27 mouse cellular contexts compared by ENCODE assay signal in the genomic region with DNA sequence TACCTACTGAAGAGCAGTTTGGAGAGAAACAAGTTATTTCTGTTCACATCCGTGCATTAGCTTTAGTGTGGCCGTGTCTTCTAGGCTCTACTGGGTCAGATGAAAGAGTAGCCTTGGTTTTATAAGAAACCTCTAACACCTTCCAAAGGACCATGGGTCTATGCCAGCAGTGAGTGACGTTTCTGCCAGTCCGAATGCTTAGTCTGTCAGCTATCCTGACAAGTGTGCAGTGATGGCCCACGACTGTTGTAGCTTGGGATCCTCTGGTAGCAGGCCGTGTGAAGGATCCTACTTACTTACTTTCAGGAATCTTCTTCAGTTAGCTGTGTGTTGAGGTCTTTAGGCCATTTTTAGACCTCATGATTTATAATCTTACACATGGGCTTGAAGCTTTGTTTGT.
DNase-seq lines count a peak whose midpoint lies in the region; ATAC-seq lines count a peak whose summit lies in the region.
"Had no signal": no experiment of that assay in that cellular context is flagged by ENCODE, and none has a peak within 500 bp of the region (broad histone marks: within the 10 kb centered on the region; RNA-seq: fewer than 3 reads in every experiment).

No protein-coding gene starts in this region.

- no peaks in the 10 kb centered on the region for H3K27me3 ChIP-seq in lung, embryonic 15.5 days
- H3K27me3 ChIP-seq: forebrain, embryonic 13.5 days; heart, embryonic 15.5 days; hindbrain, embryonic 12.5 days had no signal

- H3K4me3 ChIP-seq in lung, embryonic 15.5 days: no peak overlapping the region
- H3K4me3 ChIP-seq: forebrain, embryonic 13.5 days; heart, embryonic 10.5 days; heart, embryonic 15.5 days; hindbrain, embryonic 12.5 days had no signal

- intact Hi-C loops in heart, postnatal 10 days (cut with DNase I): no loop called here

- peaks cover 22% of the 10 kb centered on the region; the same call in 1 of the 2 replicates for H3K4me1 ChIP-seq in lung, embryonic 15.5 days
- H3K4me1 ChIP-seq: forebrain, embryonic 13.5 days had no signal

- no peak overlapping the region for H3K27ac ChIP-seq in lung, embryonic 15.5 days
- H3K27ac ChIP-seq: forebrain, embryonic 13.5 days; heart, embryonic 10.5 days; heart, embryonic 15.5 days; hindbrain, embryonic 12.5 days; hindbrain, postnatal 0 days; kidney, postnatal 0 days; liver, embryonic 14.5 days had no signal

- H3K9ac ChIP-seq in lung, embryonic 15.5 days: no peak overlapping the region
- H3K9ac ChIP-seq: forebrain, embryonic 13.5 days; heart, embryonic 15.5 days; hindbrain, embryonic 12.5 days; liver, embryonic 14.5 days had no signal

- H3K36me3 ChIP-seq in lung, embryonic 15.5 days: no peaks in the 10 kb centered on the region
- H3K36me3 ChIP-seq: heart, embryonic 10.5 days; heart, embryonic 15.5 days; hindbrain, embryonic 12.5 days had no signal

- peak; percentile 81 for DNase-seq in heart, adult 11 months
- DNase-seq in heart, postnatal 10 days: no peak
- DNase-seq in lung, postnatal 25 days (ENCODE audit: low spot score): peak; percentile 64
- DNase-seq in T-cell, adult 2 months (ENCODE audit: low spot score): no peak
- DNase-seq in urinary bladder, postnatal 14 days (ENCODE audit: low spot score): no peak
- DNase-seq: adrenal gland, adult 2 months; B cell, adult 2 months; cerebellum, adult 11 months; cerebellum, adult 9-10 months; cerebellum, postnatal 36 days; heart, postnatal 36 days; kidney, adult 8-10 months; kidney, postnatal 4 days; liver; right cerebral cortex, postnatal 4 days had no signal

- H3K9me3 ChIP-seq in lung, embryonic 15.5 days: no peaks in the 10 kb centered on the region
- H3K9me3 ChIP-seq: forebrain, embryonic 13.5 days; heart, embryonic 10.5 days; heart, embryonic 15.5 days; hindbrain, embryonic 12.5 days had no signal

- no peak overlapping the region for H3K4me2 ChIP-seq in lung, embryonic 15.5 days
- H3K4me2 ChIP-seq: forebrain, embryonic 13.5 days; heart, embryonic 15.5 days; hindbrain, embryonic 12.5 days had no signal

- WGBS in lung, embryonic 15.5 days: 45% methylated on average over 6 of the region's 6 CpGs

- ATAC-seq in lung, embryonic 15.5 days (ENCODE audit: borderline replicate concordance, extremely low read depth, low FRiP score, low TSS enrichment): peak; percentile 89
- no peak for ATAC-seq in inflammation-experienced regulatory T-cells, adult 6 months
- ATAC-seq: activated CD4-positive, CD25-positive, alpha-beta regulatory T cell, adult 4 months; forebrain, embryonic 13.5 days; hindbrain, postnatal 0 days; intestine, embryonic 16.5 days; midbrain, embryonic 16.5 days had no signal

Comparison
In these comparisons a context has a peak if more than half of its experiments do, and no peak if none do; other contexts are left out.
1. DNase-seq: peak in heart, adult 11 months (single experiment) and lung, postnatal 25 days (single experiment); none in heart, postnatal 10 days (0 of 2), T-cell, adult 2 months (single experiment) and urinary bladder, postnatal 14 days (single experiment).